Mouse (Mus musculus): ENCODE measurements around the gene Guca1b. TPM values are rescaled to one million over a fixed set of nuclear protein-coding genes. Genes with fewer than 3 reads are reported as not detected.

Guca1b gene
- 0.30 and 0.69 TPM in 2 replicates for polyA plus RNA-seq (2014; fragmentation: Nextera tagmentation; extraction: Ambion mirVana)

DNA sequence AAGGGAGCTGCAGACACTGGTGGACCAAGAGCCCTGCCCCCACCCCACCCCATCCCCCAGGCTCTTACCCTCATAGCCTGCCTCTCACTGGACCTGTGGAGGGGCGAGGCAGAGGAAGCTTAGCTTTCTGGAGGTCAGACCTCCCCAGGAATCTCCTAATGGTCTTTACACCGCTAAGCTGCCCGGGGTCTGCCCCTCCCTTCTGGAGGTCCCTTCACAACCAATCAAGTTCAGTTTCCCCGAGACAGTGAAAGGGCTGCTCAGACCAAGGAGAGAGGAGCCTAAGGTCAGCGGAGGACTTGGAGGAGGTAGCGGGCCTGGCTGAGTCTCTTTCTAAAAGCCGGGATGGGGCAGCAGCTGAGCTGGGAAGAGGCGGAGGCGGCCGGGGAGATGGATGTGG, at the start of gene Guca1b:
TSS of gene Guca1b (plus strand) at position 249 of the 400 bp plus-strand sequence.
- no peak within 1 kb of the TSS for H3K9ac ChIP-seq (replicated peaks; ENCODE audit: low read length)
- 25% methylated on average over 9 of the region's 10 CpGs for whole genome bisulfite sequencing
- H3K4me1 ChIP-seq (ENCODE audit: control insufficient read depth, insufficient read depth, low read length) = no peaks in the 10 kb centered on the region
- no peaks in the 10 kb centered on the region for H3K27me3 ChIP-seq (ENCODE audit: control insufficient read depth, insufficient read depth, low read length)
- ATAC-seq (ENCODE audit: low FRiP score, low TSS enrichment) = no peak
- no peak within 1 kb of the TSS for H3K27ac ChIP-seq (replicated peaks; ENCODE audit: low read depth, low read length)
- H3K4me2 ChIP-seq (ENCODE audit: low read length) = no peak within 1 kb of the TSS
- H3K36me3 ChIP-seq (ENCODE audit: control insufficient read depth, insufficient read depth, low read length) = peaks cover 4% of the 10 kb centered on the region; the same call in 1 of the 2 replicates
- DNase-seq = no peak
- H3K9me3 ChIP-seq (ENCODE audit: control insufficient read depth, low read length) = no peaks in the 10 kb centered on the region
- H3K4me3 ChIP-seq (replicated peaks; ENCODE audit: low read depth, low read length) = no peak within 1 kb of the TSS

GRCm38 (mm10) chr17:47343121-47343520, 42.1 kb upstream of the Guca1b start:
- peaks cover 3% of the 10 kb centered on the region; the same call in 1 of the 2 replicates for H3K9me3 ChIP-seq (ENCODE audit: control insufficient read depth, low read length)
- no peak for ATAC-seq (ENCODE audit: low FRiP score, low TSS enrichment)
- H3K4me3 ChIP-seq (replicated peaks; ENCODE audit: low read depth, low read length) = no peak overlapping the region
- DNase-seq = no peak
- peaks cover 86% of the 10 kb centered on the region for H3K36me3 ChIP-seq (ENCODE audit: control insufficient read depth, insufficient read depth, low read length)
- no peak overlapping the region for H3K27ac ChIP-seq (replicated peaks; ENCODE audit: low read depth, low read length)
- H3K4me1 ChIP-seq (ENCODE audit: control insufficient read depth, insufficient read depth, low read length) = no peaks in the 10 kb centered on the region
- H3K4me2 ChIP-seq (ENCODE audit: low read length) = no peak overlapping the region
- no peak overlapping the region for H3K9ac ChIP-seq (replicated peaks; ENCODE audit: low read length)
- WGBS = 88% methylated on average over 2 of the region's 2 CpGs
- H3K27me3 ChIP-seq (ENCODE audit: control insufficient read depth, insufficient read depth, low read length) = no peaks in the 10 kb centered on the region

DNA sequence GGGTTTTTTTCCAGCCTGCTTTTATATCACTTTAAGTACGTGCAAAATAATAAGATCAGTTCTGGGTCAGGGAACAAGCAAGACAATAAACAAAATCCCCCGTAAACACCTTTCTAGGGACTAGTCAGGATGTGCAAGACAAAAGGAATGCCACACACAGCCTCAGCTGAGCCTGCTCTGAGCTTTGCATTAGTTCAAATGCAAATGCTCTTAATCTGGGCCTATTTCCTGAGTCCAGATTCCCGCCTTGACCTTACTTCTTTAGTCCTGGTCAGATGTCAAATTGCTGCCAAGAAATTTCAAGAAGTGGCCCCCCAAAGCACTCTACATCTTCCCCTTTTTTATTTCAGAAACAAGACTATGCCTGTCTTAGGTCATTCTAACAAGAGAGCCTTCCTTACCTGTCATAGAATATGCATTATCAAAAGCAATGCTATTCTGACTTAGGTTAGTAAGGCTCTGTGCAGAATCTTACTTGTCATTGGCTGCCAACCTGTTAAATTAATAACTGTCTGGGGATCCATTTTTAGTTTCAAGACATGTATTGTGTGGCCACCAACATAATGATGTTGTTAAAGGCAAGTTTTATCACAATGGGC, 35.4 kb upstream of the Guca1b start:
- Histone ChIP-seq H3K4me2 (ENCODE audit: low read length) (no peak overlapping the region), H3K27ac (replicated peaks; ENCODE audit: low read depth, low read length) (no peak overlapping the region), H3K9ac (replicated peaks; ENCODE audit: low read length) (no peak overlapping the region), H3K4me3 (replicated peaks; ENCODE audit: low read depth, low read length) (no peak overlapping the region), H3K36me3 (ENCODE audit: control insufficient read depth, insufficient read depth, low read length) (peaks cover 94% of the 10 kb centered on the region), H3K4me1 (ENCODE audit: control insufficient read depth, insufficient read depth, low read length) (no peaks in the 10 kb centered on the region), H3K9me3 (ENCODE audit: control insufficient read depth, low read length) (peaks cover 29% of the 10 kb centered on the region), H3K27me3 (ENCODE audit: control insufficient read depth, insufficient read depth, low read length) (no peaks in the 10 kb centered on the region)
- peak; percentile 18 for DNase-seq
- ATAC-seq (ENCODE audit: low FRiP score, low TSS enrichment) = no peak
- 86% methylated on average over 3 of the region's 3 CpGs for WGBS

DNA sequence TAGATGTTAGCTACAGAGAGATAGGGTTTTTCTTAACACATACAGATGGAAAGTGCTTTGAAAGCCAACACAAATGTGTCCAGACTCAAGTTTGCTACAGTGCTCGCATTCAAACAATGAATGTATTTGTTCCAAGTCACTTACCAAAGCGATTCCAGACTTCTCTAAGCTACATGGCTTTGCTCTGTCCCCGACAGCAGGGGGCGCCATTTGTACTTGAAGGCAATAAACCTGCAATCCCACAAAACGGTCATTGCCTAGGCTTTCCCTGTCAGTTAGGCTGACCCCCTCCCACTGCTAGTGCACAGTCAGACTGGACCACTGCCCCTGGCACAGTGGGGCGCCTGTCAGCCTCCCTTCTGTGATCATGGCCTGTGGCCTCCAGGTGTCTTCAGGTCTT, 25.2 kb upstream of the Guca1b start:
- H3K9me3 ChIP-seq (ENCODE audit: control insufficient read depth, low read length) = no peaks in the 10 kb centered on the region
- no peak overlapping the region for H3K9ac ChIP-seq (replicated peaks; ENCODE audit: low read length)
- no peaks in the 10 kb centered on the region for H3K4me1 ChIP-seq (ENCODE audit: control insufficient read depth, insufficient read depth, low read length)
- H3K36me3 ChIP-seq (ENCODE audit: control insufficient read depth, insufficient read depth, low read length) = peaks cover 48% of the 10 kb centered on the region
- WGBS = 36% methylated on average over 6 of the region's 6 CpGs
- no peaks in the 10 kb centered on the region for H3K27me3 ChIP-seq (ENCODE audit: control insufficient read depth, insufficient read depth, low read length)
- no peak overlapping the region for H3K27ac ChIP-seq (replicated peaks; ENCODE audit: low read depth, low read length)
- ATAC-seq (ENCODE audit: low FRiP score, low TSS enrichment) = no peak
- H3K4me3 ChIP-seq (replicated peaks; ENCODE audit: low read depth, low read length) = no peak overlapping the region
- no peak overlapping the region for H3K4me2 ChIP-seq (ENCODE audit: low read length)
- DNase-seq = peak; percentile 56

GRCm38 (mm10) chr17:47361343-47361742, 23.9 kb upstream of the Guca1b start:
- Histone ChIP-seq H3K27ac (replicated peaks; ENCODE audit: low read depth, low read length) (no peak overlapping the region), H3K4me3 (replicated peaks; ENCODE audit: low read depth, low read length) (no peak overlapping the region), H3K27me3 (ENCODE audit: control insufficient read depth, insufficient read depth, low read length) (no peaks in the 10 kb centered on the region), H3K9ac (replicated peaks; ENCODE audit: low read length) (no peak overlapping the region), H3K9me3 (ENCODE audit: control insufficient read depth, low read length) (no peaks in the 10 kb centered on the region), H3K36me3 (ENCODE audit: control insufficient read depth, insufficient read depth, low read length) (peaks cover 34% of the 10 kb centered on the region), H3K4me1 (ENCODE audit: control insufficient read depth, insufficient read depth, low read length) (no peaks in the 10 kb centered on the region), H3K4me2 (ENCODE audit: low read length) (no peak overlapping the region)
- ATAC-seq (ENCODE audit: low FRiP score, low TSS enrichment) (no peak), DNase-seq (no peak)
- 84% methylated on average over 11 of the region's 11 CpGs for WGBS

DNA sequence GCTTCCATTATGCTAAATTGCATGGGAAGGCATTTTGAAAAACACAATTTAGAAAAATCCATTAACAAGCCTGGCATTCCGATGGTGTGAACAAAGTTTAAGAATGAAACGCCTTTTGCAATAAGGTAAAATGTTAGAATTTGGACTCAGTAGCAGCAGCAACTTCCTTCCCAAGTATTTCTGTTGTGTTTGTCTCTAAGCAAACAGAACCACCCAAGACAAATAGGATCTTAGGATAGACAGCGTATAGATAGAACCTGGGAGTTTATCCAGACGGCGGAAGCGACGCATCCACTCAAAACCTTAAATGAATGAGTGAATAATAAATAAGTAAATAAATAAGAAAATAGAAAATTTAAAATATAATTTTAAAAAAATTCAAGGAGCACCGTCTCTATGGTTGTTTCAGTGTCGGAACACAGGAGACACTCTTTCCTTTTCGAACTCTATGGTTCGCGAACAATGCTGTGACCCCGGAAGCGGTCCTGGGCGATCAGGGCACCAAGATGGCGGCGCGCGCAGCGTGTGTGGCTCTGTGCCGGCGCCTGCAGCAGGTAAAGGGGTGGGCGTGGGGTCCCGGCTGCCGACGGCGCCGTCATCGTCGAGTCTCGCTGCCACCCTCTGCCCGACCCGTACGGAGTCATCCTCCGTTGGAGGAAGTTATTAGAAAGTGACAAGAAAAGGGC, 16.6 kb upstream of the Guca1b start, which contains the start of gene Mrps10:
TSS of gene Mrps10 (plus strand) at position 487 of the 686 bp plus-strand sequence.
- Histone ChIP-seq H3K9ac (replicated peaks; ENCODE audit: low read length) (peak within 1 kb of the TSS; percentile 59), H3K27me3 (ENCODE audit: control insufficient read depth, insufficient read depth, low read length) (0 out of 2 replicates have a peak, but pooled peaks cover 3% of the 10 kb centered on the region), H3K27ac (replicated peaks; ENCODE audit: low read depth, low read length) (peak within 1 kb of the TSS; percentile 78), H3K4me1 (ENCODE audit: control insufficient read depth, insufficient read depth, low read length) (peaks cover 5% of the 10 kb centered on the region; the same call in 1 of the 2 replicates), H3K4me2 (ENCODE audit: low read length) (peak within 1 kb of the TSS; percentile 81), H3K36me3 (ENCODE audit: control insufficient read depth, insufficient read depth, low read length) (peaks cover 14% of the 10 kb centered on the region), H3K9me3 (ENCODE audit: control insufficient read depth, low read length) (no peaks in the 10 kb centered on the region), H3K4me3 (replicated peaks; ENCODE audit: low read depth, low read length) (peak within 1 kb of the TSS; percentile 56)
- 3% methylated on average over 35 of the region's 35 CpGs for WGBS
- ATAC-seq (ENCODE audit: low FRiP score, low TSS enrichment) (peak; percentile 90), DNase-seq (peak; percentile 98)

DNA sequence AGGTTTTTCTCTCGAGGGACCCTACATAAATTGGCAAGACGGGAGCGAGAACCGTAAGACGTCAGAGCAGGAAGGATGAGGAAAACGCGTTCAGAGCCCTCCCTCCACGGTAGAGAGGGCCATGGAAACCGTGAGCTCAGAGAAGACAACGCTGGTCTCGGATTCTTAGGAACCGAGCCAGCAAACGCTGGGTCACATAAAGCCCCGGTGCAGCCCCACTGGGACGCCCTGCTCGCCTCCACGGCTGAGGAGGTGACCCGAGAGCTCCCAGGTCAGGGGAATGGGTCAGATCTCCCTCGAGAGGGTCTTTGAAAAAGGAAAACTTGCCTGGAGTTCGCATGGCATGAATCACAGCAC, 16.1 kb upstream of the Guca1b start:
- peak overlapping the region; percentile 59 for H3K9ac ChIP-seq (replicated peaks; ENCODE audit: low read length)
- peak overlapping the region; percentile 78 for H3K27ac ChIP-seq (replicated peaks; ENCODE audit: low read depth, low read length)
- 0 out of 2 replicates have a peak, but pooled peaks cover 3% of the 10 kb centered on the region for H3K27me3 ChIP-seq (ENCODE audit: control insufficient read depth, insufficient read depth, low read length)
- WGBS = 1% methylated on average over 20 of the region's 20 CpGs
- peaks cover 5% of the 10 kb centered on the region; the same call in 1 of the 2 replicates for H3K4me1 ChIP-seq (ENCODE audit: control insufficient read depth, insufficient read depth, low read length)
- ATAC-seq (ENCODE audit: low FRiP score, low TSS enrichment) (peak; percentile 66; the same call in 1 of the 2 replicates), DNase-seq (no peak)
- no peaks in the 10 kb centered on the region for H3K9me3 ChIP-seq (ENCODE audit: control insufficient read depth, low read length)
- H3K4me3 ChIP-seq (replicated peaks; ENCODE audit: low read depth, low read length) = peak overlapping the region; percentile 56
- H3K36me3 ChIP-seq (ENCODE audit: control insufficient read depth, insufficient read depth, low read length) = peaks cover 19% of the 10 kb centered on the region
- H3K4me2 ChIP-seq (ENCODE audit: low read length) = peak overlapping the region; percentile 81

- 7% methylated on average over 4 of the region's 4 CpGs for WGBS
- no peak overlapping the region for H3K9ac ChIP-seq (replicated peaks; ENCODE audit: low read length)
- ATAC-seq (ENCODE audit: low FRiP score, low TSS enrichment) (peak; percentile 63; the same call in 1 of the 2 replicates), DNase-seq (peak; percentile 90)
- no peak overlapping the region; the same call in 1 of the 2 replicates for H3K4me2 ChIP-seq (ENCODE audit: low read length)
- H3K27me3 ChIP-seq (ENCODE audit: control insufficient read depth, insufficient read depth, low read length) = 0 out of 2 replicates have a peak, but pooled peaks cover 3% of the 10 kb centered on the region
- H3K36me3 ChIP-seq (ENCODE audit: control insufficient read depth, insufficient read depth, low read length) = peaks cover 42% of the 10 kb centered on the region
- H3K9me3 ChIP-seq (ENCODE audit: control insufficient read depth, low read length) = no peaks in the 10 kb centered on the region
- H3K27ac ChIP-seq (replicated peaks; ENCODE audit: low read depth, low read length) = no peak overlapping the region
- no peak overlapping the region for H3K4me3 ChIP-seq (replicated peaks; ENCODE audit: low read depth, low read length)
- H3K4me1 ChIP-seq (ENCODE audit: control insufficient read depth, insufficient read depth, low read length) = peaks cover 5% of the 10 kb centered on the region; the same call in 1 of the 2 replicates
These were observed 13.7 kb upstream of the Guca1b start for GRCm38 (mm10) chr17:47371451-47371850.
